Mouse (Mus musculus) left cerebral cortex, postnatal 4 days (tissue): ENCODE data around the gene Amz1. TPM values are rescaled to one million over a fixed set of nuclear protein-coding genes. Genes with fewer than 3 reads are reported as not detected.

Source experiments
- DNase-seq: peaks from one replicate; pipeline ENCODE4 v3.0.0-alpha.2; 2022
- intact Hi-C: fragments of 180-260 bp; cut with DNase I; formaldehyde crosslinking; loops from one replicate; pipeline ENCODE4 v1.15.1; 2025
- total RNA-seq, 2 experiments: library from RNA; stranded (reverse); gene quantifications; 2 replicates each; pipeline ENCODE4 v1.2.3; 2021

Gene Amz1
- 10 to 100 TPM; 19.3 to 26.0 TPM for total RNA-seq

DNA sequence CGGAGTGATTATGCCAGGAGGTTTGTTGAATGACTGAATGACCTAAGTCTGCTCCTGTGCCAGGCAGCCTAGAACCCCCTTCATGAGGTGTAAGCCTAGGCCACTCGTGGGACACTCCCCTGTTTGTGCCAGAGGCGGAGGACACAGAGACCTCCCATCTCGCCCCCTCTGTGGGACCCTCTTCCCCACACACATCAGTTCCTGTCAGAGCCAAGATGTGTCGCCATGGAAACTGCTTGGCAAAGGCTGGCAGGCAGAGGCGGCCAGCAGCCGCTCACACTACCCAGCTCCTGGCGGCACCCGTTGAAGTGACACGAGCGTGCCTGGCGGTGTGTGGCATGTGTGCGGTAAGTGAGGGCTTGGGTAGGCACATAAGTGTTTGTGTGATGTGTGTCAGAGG is at the start of gene Amz1:
TSS of gene Amz1 (plus strand) at position 306 of the 400 bp plus-strand sequence.
- peak; percentile 85 for DNase-seq
- intact Hi-C loops, result no loop called here

DNA sequence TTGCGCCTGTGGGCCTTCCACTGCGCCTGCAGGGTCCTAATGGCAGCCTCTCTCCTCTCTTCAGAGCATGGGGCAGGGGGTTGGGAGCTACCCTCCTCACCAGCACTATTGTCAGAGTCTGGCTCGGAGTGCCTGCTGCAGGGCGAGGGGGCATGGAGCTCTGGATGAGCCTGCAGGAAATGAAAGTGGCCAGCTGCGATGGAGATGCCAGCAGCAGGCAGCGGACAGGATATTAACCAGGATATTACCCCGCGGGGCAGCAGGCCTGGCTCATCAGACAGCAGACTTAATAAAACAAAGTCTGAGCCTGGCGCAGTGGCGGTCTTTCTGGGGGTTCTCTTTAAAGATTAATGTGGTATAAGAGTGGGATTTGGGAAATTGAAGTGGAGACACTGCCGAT is 48.8 kb upstream of the Amz1 start:
- intact Hi-C loops, result no loop called here
- no peak for DNase-seq

- intact Hi-C loops, result no loop called here
- DNase-seq, result no peak
These were observed 48.3 kb upstream of the Amz1 start for GRCm38 (mm10) chr5:140675640-140676039.

DNA sequence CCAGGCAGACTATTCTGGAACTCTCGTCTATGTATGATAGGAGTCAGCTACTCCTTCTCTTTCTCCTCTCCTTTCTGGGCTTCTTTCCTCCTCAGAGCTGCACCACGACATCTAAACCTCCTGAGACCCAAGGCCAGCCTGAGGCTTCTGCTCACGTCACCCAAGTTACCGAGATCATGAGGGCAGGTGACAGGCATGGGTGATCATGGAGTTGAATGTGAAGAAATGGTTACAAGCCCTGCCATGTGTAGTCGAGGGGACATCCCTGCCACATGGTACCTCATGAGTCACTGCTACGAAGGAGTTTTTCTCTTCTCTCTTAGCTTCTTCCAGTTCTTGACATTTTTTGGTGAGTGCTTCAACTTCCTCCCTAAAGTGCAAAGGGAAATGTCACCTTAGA is 46.8 kb upstream of the Amz1 start:
- intact Hi-C loops, result no loop called here
- no peak for DNase-seq

DNA sequence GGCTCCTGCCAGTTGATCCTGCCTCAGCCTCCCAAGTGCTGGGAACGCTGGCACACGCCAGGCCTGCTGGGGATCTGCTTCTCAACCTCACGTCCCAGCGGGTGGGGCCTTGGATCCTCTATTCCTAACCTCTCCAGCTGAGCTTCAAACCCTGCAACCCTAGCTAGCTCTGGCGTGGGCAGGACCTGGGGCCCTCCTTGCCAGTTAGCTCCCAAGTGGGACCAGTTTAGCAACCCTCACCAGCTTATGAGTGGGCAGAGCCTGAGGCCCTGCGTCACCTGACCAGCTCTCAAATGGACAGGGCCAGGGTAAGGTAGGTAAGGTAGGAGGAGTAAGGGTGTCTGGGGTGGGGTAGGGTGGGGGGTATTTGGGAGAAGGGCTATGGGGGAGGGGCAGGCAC is 43.9 kb upstream of the Amz1 start:
- no peak for DNase-seq
- intact Hi-C loops, result loop anchor here (5.0 kb wide), 1 partner anchor 138 kb away; no protein-coding TSS in a partner anchor

DNA sequence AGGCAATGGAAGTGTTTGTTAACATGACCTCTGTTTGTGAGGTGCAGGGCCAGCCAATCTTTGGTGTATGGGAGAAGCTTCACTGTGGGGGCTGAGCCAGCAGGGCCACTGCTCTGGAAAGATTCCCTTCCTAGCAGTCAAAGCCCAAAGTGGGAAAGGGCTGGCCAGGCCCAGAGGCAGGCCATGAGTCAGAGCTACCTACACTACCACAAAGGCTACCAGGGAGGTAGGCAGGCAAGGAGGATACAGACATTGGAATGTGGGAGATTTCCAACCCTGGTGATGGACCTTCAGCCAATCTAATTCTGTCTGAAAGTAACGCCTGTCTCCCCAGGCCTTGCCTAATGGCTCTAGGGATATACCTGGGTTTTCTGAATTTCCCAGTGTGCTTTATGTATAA is 43.0 kb upstream of the Amz1 start:
- DNase-seq, result no peak

GRCm38 (mm10) chr5:140682113-140682512 is 41.8 kb upstream of the Amz1 start:
- DNase-seq, result no peak
- intact Hi-C loops, result loop anchor here (5.0 kb wide), 1 partner anchor 140 kb away; no protein-coding TSS in a partner anchor

More for the DNA sequence above, 43.0 kb upstream of the Amz1 start:
- intact Hi-C loops, result loop anchor here (5.0 kb wide), 1 partner anchor 139 kb away; no protein-coding TSS in a partner anchor

- peak; percentile 60 for DNase-seq
- intact Hi-C loops, result loop anchor here (5.0 kb wide), 1 partner anchor 142 kb away; no protein-coding TSS in a partner anchor
These were observed 39.4 kb upstream of the Amz1 start for GRCm38 (mm10) chr5:140684343-140685148.

- intact Hi-C loops, result no loop called here
- DNase-seq, result no peak
These were observed 35.5 kb upstream of the Amz1 start for GRCm38 (mm10) chr5:140688434-140688833.

DNA sequence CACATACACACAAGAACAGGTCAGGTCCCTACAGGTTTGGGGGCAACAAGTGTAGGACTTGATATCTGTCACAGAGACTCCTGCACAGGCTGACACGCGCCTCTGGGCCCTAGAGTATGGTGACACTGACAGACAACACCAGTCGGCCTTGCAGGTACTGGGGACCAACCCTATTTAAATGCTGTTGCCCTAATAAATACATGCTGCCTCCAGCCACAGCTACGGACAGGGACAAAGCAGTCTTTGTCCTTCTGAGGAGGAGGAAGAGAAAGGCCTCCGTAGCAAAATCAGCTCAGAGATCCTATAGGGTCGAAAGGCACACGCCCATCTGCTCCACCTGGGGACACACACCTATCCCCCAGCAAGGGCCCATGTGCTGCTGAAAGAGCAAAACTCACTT is 27.9 kb upstream of the Amz1 start:
- intact Hi-C loops, result no loop called here
- DNase-seq, result no peak

DNA sequence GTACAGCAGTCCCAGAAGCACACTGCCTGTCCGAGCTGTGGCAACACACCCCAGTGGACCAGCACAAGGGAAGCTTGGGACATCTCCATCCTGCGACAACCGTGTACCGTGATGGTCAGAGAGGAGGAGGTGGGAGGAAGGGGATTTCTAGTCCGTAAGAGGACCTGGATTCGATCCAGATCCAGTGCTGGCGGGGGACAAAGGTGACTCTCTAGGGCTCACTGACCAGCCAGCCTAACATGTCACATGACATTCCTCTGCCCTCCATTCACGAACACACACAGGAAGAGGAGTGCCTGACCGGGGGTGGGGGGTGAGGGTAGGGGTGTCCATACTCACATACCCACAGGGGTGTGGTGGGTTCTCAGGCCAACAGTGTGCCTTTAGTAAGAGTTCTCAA is 24.2 kb upstream of the Amz1 start:
- DNase-seq, result no peak
- intact Hi-C loops, result no loop called here

DNA sequence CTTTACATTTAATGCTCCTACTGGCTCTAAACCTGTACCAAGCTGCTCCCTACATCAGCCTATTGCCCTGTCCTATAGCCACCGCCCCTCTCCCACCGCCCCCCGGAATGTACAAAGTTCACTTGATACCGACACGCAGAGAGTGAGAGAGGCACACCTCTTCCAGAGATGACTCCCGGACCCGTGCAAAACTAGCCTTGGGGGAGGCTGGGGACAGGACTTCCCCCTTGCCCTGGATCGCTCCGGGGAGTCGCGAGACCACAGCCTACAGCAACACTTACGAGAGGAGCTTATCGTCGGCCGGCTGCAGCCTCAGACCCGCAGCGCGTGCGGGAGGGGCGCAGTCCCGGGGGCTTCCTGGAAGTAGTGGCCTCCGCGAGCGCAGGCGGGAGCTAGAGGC is 22.3 kb upstream of the Amz1 start:
- DNase-seq, result peak; percentile 34
- intact Hi-C loops, result no loop called here

DNA sequence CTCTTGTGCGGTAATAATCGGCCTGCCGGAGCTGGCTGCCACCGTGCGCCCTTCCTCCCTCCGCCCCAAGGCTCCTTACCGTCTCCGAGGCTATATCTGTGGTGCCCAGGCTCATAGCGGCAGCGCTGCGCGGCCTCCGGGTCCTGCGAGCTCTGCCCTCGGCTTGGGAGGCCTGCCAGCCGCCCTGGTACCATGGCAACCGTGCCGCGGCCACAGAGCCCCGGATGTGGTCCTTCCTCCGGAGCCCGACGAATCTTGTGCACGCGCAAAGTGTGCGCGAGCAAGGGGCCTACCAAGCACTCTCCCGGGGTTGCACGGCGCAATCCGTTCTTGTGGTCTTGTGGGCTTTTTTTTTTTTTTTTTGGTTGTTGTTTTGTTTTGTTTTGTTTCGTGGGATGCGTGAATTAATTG is 21.8 kb upstream of the Amz1 start, which contains the start of gene Iqce:
TSS of gene Iqce (minus strand) at position 276 of the 411 bp plus-strand sequence.
- intact Hi-C loops, result no loop called here
- DNase-seq, result peak; percentile 98

DNA sequence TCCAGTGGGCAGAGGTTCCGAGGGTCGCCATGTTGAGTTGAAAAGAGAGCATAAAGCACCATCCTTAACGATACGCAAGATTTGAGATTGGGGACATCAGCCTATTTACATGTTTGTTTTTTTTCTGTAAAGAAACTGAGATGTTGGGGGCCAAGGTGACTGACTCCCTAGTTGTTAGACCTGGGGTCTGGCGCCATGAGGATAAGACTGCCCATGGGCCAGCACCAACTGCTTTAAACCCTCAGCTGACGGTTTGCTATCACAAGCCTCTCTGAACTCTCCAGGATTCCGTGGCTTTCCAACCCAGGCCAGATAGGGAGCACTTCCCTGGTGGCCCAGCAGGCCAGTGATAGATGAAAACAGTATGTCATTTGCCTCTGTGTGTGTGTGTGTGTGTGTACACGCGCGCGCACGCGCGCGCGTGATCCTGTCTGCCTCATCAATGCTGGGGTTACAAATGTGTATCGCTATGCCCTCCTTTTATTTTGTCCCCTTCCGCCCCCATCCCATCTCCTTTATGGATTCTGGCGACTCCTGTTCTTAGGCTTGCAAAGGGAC is 21.2 kb upstream of the Amz1 start:
- intact Hi-C loops, result no loop called here

GRCm38 (mm10) chr5:140703480-140704377 is 20.2 kb upstream of the Amz1 start:
- no peak for DNase-seq
- intact Hi-C loops, result no loop called here

More for the DNA sequence above, 21.2 kb upstream of the Amz1 start:
- DNase-seq, result no peak

- intact Hi-C loops, result no loop called here
- DNase-seq, result peak; percentile 100
These were observed 19.3 kb upstream of the Amz1 start, which contains the start of gene Brat1 for GRCm38 (mm10) chr5:140704378-140705251. Gene Brat1 (plus strand): TSS chr5:140705011.

DNA sequence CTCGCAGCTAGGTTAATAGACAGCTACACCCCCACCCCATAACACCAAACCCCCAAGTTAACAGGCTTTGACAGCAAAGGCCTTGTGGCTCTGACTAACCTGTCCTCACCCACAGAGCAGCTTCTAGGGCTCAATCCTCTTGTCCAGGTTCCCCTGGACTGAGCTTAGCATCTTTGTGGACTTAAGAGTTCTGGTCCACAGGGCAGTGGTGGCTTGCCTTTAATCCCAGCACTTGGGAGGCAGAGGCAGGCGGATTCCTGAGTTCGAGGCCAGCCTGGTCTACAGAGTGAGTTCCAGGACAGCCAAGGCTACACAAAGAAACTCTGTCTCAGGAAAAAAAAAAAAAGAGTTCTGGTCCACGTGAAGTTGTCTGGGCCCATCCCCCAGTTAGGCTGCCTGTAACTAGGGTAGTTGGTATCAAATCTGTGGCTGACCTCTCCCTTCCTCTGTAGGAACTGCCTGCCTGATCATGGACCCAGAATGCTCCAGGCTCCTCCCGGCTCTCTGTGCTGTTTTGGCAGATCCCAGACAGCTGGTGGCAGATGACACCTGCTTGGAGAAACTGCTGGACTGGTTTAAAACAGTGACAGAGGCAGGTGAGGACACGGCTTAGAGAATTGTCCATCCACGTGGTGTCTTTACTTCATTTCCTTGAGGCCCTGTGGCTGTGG is 18.3 kb upstream of the Amz1 start:
- DNase-seq, result no peak
- intact Hi-C loops, result no loop called here

- intact Hi-C loops, result no loop called here
These were observed 13.6 kb upstream of the Amz1 start for GRCm38 (mm10) chr5:140710315-140710714.

GRCm38 (mm10) chr5:140711040-140711439 is 12.9 kb upstream of the Amz1 start:
- no peak for DNase-seq
- intact Hi-C loops, result no loop called here

More at GRCm38 (mm10) chr5:140710315-140710714, 13.6 kb upstream of the Amz1 start:
- DNase-seq, result no peak
